Mouse (Mus musculus) right cerebral cortex, postnatal 25 days (tissue): ENCODE data around the gene C1ql3.
A peak's percentile ranks its signal among the peaks of the same experiment; 100 is the strongest.

Experiments used
- DNase-seq: peaks from one replicate; pipeline ENCODE4 v3.0.0; 2022

Gene C1ql3

GRCm38 (mm10) chr2:13011472-13011871, at the start of gene C1ql3:
Gene C1ql3 (minus strand): TSS chr2:13011806.
- DNase-seq: peak; percentile 85

- peak; percentile 64 for DNase-seq
Observed at GRCm38 (mm10) chr2:13060426-13061170, 49.0 kb upstream of the C1ql3 start.

- DNase-seq: no peak
Observed at GRCm38 (mm10) chr2:13048649-13049048, 37.0 kb upstream of the C1ql3 start.

GRCm38 (mm10) chr2:13044555-13044954, 32.9 kb upstream of the C1ql3 start:
- DNase-seq: no peak

GRCm38 (mm10) chr2:13039785-13040184, 28.2 kb upstream of the C1ql3 start:
- no peak for DNase-seq

- no peak for DNase-seq
Observed at GRCm38 (mm10) chr2:13038772-13039171, 27.2 kb upstream of the C1ql3 start.

- no peak for DNase-seq
Observed at GRCm38 (mm10) chr2:13018861-13019260, 7.3 kb upstream of the C1ql3 start.

- DNase-seq: no peak
Observed at GRCm38 (mm10) chr2:13018382-13018781, 6.8 kb upstream of the C1ql3 start.

GRCm38 (mm10) chr2:13011973-13012372, 367 bp upstream of the C1ql3 start:
- no peak for DNase-seq

GRCm38 (mm10) chr2:13010460-13011341, 905 bp downstream of the C1ql3 start:
- DNase-seq: peak; percentile 59

GRCm38 (mm10) chr2:13010030-13010459, 1.6 kb downstream of the C1ql3 start:
- peak; percentile 12 for DNase-seq

GRCm38 (mm10) chr2:13009261-13009972, 2.2 kb downstream of the C1ql3 start:
- peak; percentile 31 for DNase-seq

GRCm38 (mm10) chr2:13008433-13008832, 3.2 kb downstream of the C1ql3 start:
- DNase-seq: no peak

- DNase-seq: no peak
Observed at GRCm38 (mm10) chr2:13000026-13000425, 11.6 kb downstream of the C1ql3 start.

- no peak for DNase-seq
Observed at GRCm38 (mm10) chr2:12984901-12985732, 26.5 kb downstream of the C1ql3 start.

GRCm38 (mm10) chr2:12978771-12979170, 32.8 kb downstream of the C1ql3 start:
- DNase-seq: no peak

- DNase-seq: no peak
Observed at GRCm38 (mm10) chr2:12977367-12977766, 34.2 kb downstream of the C1ql3 start.

- DNase-seq: no peak
Observed at GRCm38 (mm10) chr2:12973752-12974151, 37.9 kb downstream of the C1ql3 start.

- no peak for DNase-seq
Observed at GRCm38 (mm10) chr2:12970049-12970724, 41.4 kb downstream of the C1ql3 start.

GRCm38 (mm10) chr2:12956703-12957424, 54.7 kb downstream of the C1ql3 start:
- DNase-seq: no peak
